Mouse (Mus musculus) midbrain, embryonic 15.5 days (tissue): ENCODE measurements around the gene Rapgef3. TPM values are rescaled to one million over a fixed set of nuclear protein-coding genes. Genes with fewer than 3 reads are reported as not detected.

Experiments
- ATAC-seq: fragments of 200-750 bp; cut with Nextera tagmentation; replicated peaks from 2 replicates; pipeline ENCODE4 v1.8.0; 2017; ENCODE audit warnings: moderate TSS enrichment
- H3K27ac ChIP-seq: fragments of 300-500 bp; sonication (generic); 2 replicates; pipeline ENCODE4 v1.5.1; 2015; ENCODE audit warnings: mild to moderate bottlenecking, inconsistent platforms
- H3K27me3 ChIP-seq: fragments of 300-500 bp; sonication (generic); replicated peaks from 2 replicates; pipeline ENCODE4 v1.6.1; 2015; ENCODE audit warnings: inconsistent platforms
- H3K36me3 ChIP-seq: fragments of 300-500 bp; sonication (generic); replicated peaks from 2 replicates; pipeline ENCODE4 v1.6.1; 2015; ENCODE audit warnings: inconsistent platforms
- H3K4me1 ChIP-seq: fragments of 300-500 bp; sonication (generic); 2 replicates; pipeline ENCODE4 v1.6.1; 2015; ENCODE audit warnings: inconsistent platforms
- H3K4me2 ChIP-seq: fragments of 300-500 bp; sonication (generic); 2 replicates; pipeline ENCODE4 v1.6.1; 2015; ENCODE audit warnings: inconsistent platforms, mild to moderate bottlenecking, moderate library complexity
- H3K4me3 ChIP-seq: fragments of 300-500 bp; sonication (generic); 2 replicates; pipeline ENCODE4 v1.5.1; 2015; ENCODE audit warnings: mild to moderate bottlenecking, inconsistent platforms
- H3K9ac ChIP-seq: fragments of 300-500 bp; sonication (generic); 2 replicates; pipeline ENCODE4 v1.6.1; 2015; ENCODE audit warnings: mild to moderate bottlenecking, inconsistent platforms
- H3K9me3 ChIP-seq: fragments of 300-500 bp; sonication (generic); 2 replicates; pipeline ENCODE4 v1.6.1; 2016; ENCODE audit warnings: inconsistent platforms
- WGBS: fragments of 180-500 bp; shearing (Covaris S2); methylation state at CpG from one replicate; pipeline ENCODE4 v1.1.7; 2015; ENCODE audit warnings: mixed read lengths; 5-methylcytosine and 5-hydroxymethylcytosine counted together
- polyA plus RNA-seq: library from polyadenylated mRNA; unstranded; fragments of >200 nt; fragmentation: Nextera tagmentation; extraction: Ambion mirVana; gene quantifications from 2 replicates; pipeline ENCODE4 v1.2.1, GENCODE M21; 2015

Rapgef3 gene
- polyA plus RNA-seq, 1 experiment from 2014 or later: 15.4 TPM

- Histone ChIP-seq H3K9me3 (no peaks in the 10 kb centered on the region), H3K36me3 (no peaks in the 10 kb centered on the region), H3K4me2 (no peak overlapping the region), H3K4me1 (no peaks in the 10 kb centered on the region), H3K4me3 (no peak overlapping the region), H3K9ac (no peak overlapping the region), H3K27ac (no peak overlapping the region), H3K27me3 (no peaks in the 10 kb centered on the region)
- 80% methylated on average over 6 of the region's 6 CpGs for WGBS
- no peak for ATAC-seq
Measured at GRCm38 (mm10) chr15:97725198-97725785, 42.5 kb downstream of the Rapgef3 start.

DNA sequence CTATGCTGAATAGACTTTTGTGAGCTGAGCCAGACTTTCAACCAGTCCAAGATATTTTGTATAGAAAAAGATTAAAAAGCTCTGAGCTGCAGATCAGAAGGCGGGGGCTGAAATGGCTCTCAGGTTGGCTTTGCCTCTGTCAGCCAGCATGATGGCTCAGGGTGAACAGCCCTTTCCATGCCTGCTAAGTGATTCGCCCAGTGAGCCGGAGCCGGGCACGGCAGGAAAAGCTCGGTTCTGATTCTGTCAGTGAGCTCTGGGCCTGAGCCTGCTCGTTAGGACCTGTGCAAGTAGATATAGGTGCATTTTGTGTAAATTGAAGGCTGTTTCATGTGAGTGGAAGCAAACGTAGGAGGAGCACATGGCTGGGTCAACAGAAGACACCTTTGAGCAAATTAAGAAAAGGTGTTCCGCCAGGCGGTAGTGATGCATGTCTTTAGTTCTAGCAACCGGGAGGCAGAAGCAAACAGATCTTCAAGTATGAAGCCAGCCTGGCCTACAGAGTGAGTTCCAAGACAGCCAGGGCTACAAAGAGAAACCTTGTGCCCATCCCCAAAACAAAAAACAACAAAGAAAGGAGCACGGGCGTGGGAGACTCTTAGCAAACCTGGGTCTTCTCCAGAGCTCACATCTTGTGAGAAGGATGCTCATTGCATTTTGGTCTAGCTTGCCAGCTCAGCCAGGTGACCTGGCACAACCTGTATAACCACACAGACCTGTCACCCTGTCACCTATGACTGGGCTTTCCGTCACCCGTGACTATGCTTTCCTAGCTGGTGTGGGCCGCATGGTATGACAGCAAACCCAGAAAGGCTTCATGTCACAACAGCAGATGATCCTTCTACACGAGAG lies 43.2 kb downstream of the Rapgef3 start:
- no peak overlapping the region for H3K27ac ChIP-seq
- no peak for ATAC-seq
- WGBS: 86% methylated on average over 17 of the region's 17 CpGs

DNA sequence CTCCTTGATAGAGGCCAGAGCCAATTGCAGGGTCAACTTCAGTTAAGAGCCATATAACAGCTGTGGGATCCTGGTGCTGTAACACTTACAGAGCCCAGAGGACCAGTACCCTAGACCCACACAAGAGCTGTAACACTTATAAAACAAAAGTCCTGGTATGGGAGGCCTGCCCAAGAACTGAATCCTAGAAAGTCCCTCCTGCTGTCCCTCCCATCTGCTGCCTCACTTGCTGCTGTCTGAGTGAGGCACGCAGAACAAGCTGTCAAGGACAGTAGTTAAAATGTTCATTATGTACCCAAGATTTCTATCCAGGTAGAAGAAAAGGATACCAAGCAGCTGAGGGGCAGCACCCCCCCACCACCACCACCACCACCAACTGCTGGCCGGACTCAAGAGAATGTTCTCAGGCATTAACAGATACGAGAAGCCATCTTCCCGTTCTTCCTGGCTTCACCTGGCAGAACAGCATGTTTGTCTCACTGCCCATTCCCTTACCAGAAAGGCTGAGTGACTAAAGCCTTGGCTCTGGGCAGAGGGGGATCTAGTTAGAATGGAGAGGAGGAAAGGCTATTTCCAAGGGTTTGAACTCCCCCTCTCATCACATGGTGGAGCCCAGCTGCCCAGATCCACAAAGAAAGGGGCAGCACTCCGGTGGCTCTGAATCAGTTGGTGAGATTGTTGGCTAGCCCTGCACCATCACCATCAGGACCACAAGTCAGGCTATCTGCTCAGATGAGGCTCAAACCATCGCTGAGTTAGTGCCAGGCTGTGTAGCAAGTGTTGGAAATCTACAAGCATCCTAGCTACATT lies 44.0 kb downstream of the Rapgef3 start:
- no peak for ATAC-seq
- no peak overlapping the region for H3K9ac ChIP-seq
- no peak overlapping the region for H3K4me2 ChIP-seq
- 89% methylated on average over 6 of the region's 6 CpGs for WGBS
- no peaks in the 10 kb centered on the region for H3K9me3 ChIP-seq
- no peak overlapping the region for H3K4me3 ChIP-seq
- H3K27ac ChIP-seq: no peak overlapping the region
- H3K4me1 ChIP-seq: no peaks in the 10 kb centered on the region
- no peaks in the 10 kb centered on the region for H3K27me3 ChIP-seq
- H3K36me3 ChIP-seq: no peaks in the 10 kb centered on the region

More for the DNA sequence above, 43.2 kb downstream of the Rapgef3 start:
- Histone ChIP-seq H3K9ac (no peak overlapping the region), H3K4me1 (no peaks in the 10 kb centered on the region), H3K4me3 (no peak overlapping the region), H3K9me3 (no peaks in the 10 kb centered on the region), H3K27me3 (no peaks in the 10 kb centered on the region), H3K36me3 (no peaks in the 10 kb centered on the region), H3K4me2 (no peak overlapping the region)

DNA sequence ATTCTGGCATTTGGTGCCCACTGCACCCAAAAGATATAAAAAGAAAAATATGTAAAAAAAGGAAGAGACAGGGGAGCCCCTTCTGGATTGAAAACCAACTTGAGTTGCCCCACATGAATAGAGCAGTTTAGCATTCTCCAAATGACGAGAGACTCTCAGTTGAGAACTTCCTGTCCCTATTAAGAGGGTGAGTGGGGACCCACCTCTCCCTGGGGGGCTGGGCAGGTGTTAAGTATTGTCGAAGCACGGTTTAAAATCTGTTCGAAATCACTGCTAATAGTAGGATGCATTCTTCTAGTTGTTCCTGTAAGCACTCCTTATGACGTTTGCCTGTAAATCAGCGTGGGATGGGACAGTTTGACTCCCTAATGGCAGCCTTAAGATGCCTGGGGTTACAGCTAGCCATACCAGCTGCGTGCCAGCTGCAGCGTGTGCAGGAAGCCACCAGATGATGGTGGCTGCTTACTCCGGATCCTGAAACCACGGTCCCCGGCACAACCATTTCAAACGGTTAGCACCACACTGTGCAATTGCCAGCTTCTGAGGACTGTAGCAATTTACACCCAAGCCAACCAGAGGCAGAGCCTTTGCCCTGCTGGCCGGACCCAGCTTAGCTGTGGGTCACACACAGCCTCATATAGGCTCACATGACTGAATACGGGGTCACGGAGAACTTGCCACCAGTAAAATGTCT lies 46.6 kb downstream of the Rapgef3 start:
- Histone ChIP-seq H3K27me3 (no peaks in the 10 kb centered on the region), H3K9ac (no peak overlapping the region), H3K4me2 (no peak overlapping the region), H3K9me3 (no peaks in the 10 kb centered on the region), H3K4me3 (no peak overlapping the region), H3K36me3 (no peaks in the 10 kb centered on the region), H3K4me1 (peaks cover 3% of the 10 kb centered on the region; the same call in 1 of the 2 replicates), H3K27ac (no peak overlapping the region)
- 83% methylated on average over 15 of the region's 15 CpGs for WGBS
- ATAC-seq: no peak

DNA sequence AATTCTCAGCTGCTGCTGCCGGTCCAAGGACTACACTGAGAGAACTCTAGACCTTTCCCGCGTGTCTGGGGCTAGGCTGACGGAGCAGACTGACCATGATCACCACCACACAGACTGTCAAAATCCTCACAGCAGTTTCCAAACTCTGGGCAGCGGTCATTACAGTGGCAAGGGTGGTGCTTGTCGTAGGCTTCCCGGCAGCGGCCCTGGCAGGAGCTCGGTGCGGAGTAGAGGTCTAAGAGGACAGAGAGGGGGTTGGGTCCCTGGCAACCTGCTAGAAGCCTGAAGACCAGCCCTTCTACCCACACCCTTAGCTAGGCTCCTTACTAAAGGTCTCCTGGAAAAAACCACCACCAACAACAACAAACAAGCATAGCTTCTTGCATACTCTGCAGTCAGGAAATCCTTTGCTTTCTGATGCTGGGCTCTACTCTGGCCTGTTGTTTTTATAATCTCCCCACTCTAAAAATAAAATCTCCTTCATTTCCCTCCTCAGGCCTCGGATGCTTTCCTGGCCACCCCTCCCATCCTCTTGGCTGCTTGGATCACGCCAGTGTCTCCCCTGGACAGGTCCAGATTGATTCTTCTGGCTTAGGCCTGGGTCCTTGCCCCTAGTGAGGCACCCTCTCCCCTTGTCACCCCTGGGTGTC lies 47.6 kb downstream of the Rapgef3 start:
- Histone ChIP-seq H3K4me1 (peaks cover 3% of the 10 kb centered on the region; the same call in 1 of the 2 replicates), H3K9me3 (no peaks in the 10 kb centered on the region), H3K27ac (no peak overlapping the region), H3K27me3 (no peaks in the 10 kb centered on the region), H3K36me3 (no peaks in the 10 kb centered on the region), H3K9ac (no peak overlapping the region), H3K4me2 (no peak overlapping the region), H3K4me3 (no peak overlapping the region)
- ATAC-seq: no peak
- 78% methylated on average over 12 of the region's 12 CpGs for WGBS

DNA sequence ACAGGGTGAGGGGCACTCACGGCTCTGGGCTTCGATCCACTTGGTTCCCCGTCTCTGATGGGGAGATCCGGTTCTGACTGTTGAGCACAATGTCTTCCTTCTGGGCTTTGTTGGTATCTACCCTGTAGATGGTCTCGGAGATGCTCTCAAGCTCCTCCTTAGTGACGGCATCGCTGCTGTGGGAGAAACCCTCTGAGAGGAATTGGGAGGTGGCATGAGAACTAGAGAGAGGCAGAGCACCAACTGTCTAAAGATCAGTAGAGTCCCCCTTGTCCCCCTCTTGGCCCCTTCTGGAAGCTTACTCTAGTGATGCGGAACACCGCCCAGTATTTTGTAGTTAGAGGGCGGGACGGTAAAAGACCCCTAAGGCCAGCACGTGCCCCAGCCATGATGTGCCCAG lies 48.3 kb downstream of the Rapgef3 start:
- Histone ChIP-seq H3K9ac (no peak overlapping the region), H3K4me3 (no peak overlapping the region), H3K9me3 (no peaks in the 10 kb centered on the region), H3K27me3 (no peaks in the 10 kb centered on the region), H3K4me1 (peaks cover 3% of the 10 kb centered on the region; the same call in 1 of the 2 replicates), H3K4me2 (no peak overlapping the region), H3K36me3 (no peaks in the 10 kb centered on the region), H3K27ac (no peak overlapping the region)
- ATAC-seq: no peak
- WGBS: 87% methylated on average over 12 of the region's 12 CpGs

DNA sequence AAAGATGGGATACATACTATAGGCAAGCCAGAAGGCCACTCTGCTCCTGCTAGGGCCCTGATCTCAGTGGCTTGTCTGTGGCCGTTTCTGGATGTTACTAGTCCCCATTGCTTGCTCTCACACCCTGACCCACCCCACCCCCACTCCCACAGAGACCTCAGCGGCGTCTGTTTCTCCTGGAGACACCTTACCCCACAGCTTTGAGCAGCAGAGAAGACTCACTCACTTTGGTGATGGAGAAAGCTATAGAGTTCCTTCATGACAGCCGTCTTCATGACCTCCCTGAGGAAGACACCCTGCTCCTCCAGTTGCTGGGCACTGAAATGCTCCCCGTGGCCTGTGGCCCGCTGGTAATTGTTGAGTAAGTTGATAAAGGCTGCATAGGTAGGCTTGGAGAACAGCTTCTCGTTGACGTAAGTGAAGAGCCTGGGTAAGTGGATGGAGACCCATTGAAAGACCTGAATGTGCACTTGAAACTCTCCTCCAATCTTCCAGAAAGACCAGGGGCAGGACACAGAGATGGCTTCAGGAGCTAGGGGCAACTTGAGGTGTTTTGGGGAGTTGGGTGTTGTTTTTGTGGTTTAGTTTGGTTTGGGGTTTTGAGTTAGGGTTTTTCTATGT lies 49.1 kb downstream of the Rapgef3 start:
- H3K27ac ChIP-seq: no peak overlapping the region
- no peaks in the 10 kb centered on the region for H3K27me3 ChIP-seq
- H3K9me3 ChIP-seq: no peaks in the 10 kb centered on the region
- peaks cover 3% of the 10 kb centered on the region; the same call in 1 of the 2 replicates for H3K4me1 ChIP-seq
- no peak overlapping the region for H3K4me3 ChIP-seq
- H3K4me2 ChIP-seq: no peak overlapping the region
- ATAC-seq: no peak
- WGBS: 86% methylated on average over 8 of the region's 8 CpGs
- H3K36me3 ChIP-seq: no peaks in the 10 kb centered on the region
- no peak overlapping the region for H3K9ac ChIP-seq

DNA sequence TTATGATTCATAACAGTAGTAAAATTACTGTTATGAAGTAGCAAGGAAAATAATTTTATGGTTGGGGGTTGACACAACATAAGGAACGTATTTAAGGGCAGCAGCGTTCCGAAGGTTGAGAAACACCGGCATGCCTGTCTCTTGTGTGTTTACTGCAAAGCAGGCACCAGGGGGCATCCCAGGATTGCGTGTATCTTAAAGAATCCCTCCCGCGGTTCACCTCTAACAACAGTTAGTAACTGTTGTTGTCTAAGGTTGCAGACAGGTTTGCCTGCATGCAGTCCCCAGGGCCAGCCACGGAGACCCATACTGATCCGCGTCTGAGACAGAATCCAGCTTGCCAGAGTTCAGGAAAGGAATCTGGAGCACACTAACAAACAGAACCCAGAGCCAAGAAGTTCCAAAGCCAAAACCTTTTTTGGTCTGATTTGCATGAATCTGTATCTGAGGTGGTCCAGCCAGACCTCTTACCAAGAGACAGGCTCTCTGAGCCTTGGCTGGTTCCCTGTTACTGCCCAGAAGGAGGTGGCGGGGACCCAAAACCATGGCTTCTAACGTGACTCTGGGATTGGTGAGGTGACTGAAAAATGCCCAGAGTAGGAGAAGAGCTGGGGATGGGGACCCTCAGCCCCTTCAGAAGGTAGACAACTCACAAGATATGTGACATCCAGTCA lies 49.8 kb downstream of the Rapgef3 start:
- no peak overlapping the region for H3K9ac ChIP-seq
- no peaks in the 10 kb centered on the region for H3K9me3 ChIP-seq
- no peak for ATAC-seq
- no peaks in the 10 kb centered on the region for H3K27me3 ChIP-seq
- peaks cover 3% of the 10 kb centered on the region; the same call in 1 of the 2 replicates for H3K4me1 ChIP-seq
- no peak overlapping the region for H3K4me2 ChIP-seq
- H3K36me3 ChIP-seq: no peaks in the 10 kb centered on the region
- no peak overlapping the region for H3K27ac ChIP-seq
- H3K4me3 ChIP-seq: no peak overlapping the region
- WGBS: 27% methylated on average over 12 of the region's 12 CpGs

DNA sequence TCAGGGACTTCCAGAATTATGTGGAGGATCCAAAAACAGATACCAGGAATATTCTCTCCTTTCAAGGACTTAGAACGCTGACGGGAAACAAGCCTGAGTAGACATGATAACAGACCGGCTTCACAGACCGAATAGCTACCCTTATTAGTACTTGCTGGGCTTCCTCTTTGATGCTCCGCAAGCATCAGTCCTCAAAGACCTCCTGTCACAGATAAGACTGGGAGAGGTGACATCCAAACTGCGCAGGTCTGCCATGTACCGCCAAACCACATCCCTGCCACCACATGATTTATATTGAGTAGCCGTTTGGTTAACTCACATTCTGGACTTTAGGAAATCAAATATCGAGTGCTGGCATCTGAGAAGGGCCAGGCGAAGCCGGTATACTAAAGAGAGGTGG lies 51.0 kb downstream of the Rapgef3 start:
- WGBS: 94% methylated on average over 11 of the region's 11 CpGs
- Histone ChIP-seq H3K9ac (no peak overlapping the region), H3K9me3 (no peaks in the 10 kb centered on the region), H3K4me2 (no peak overlapping the region), H3K4me1 (peaks cover 3% of the 10 kb centered on the region; the same call in 1 of the 2 replicates), H3K36me3 (no peaks in the 10 kb centered on the region), H3K27ac (no peak overlapping the region), H3K27me3 (no peaks in the 10 kb centered on the region), H3K4me3 (no peak overlapping the region)
- no peak for ATAC-seq

- Histone ChIP-seq H3K27ac (no peak overlapping the region), H3K4me2 (no peak overlapping the region), H3K4me3 (no peak overlapping the region), H3K9ac (no peak overlapping the region), H3K36me3 (no peaks in the 10 kb centered on the region), H3K4me1 (peaks cover 3% of the 10 kb centered on the region; the same call in 1 of the 2 replicates), H3K27me3 (no peaks in the 10 kb centered on the region), H3K9me3 (no peaks in the 10 kb centered on the region)
- 94% methylated on average over 1 of the region's 1 CpGs for WGBS
- no peak for ATAC-seq
Measured at GRCm38 (mm10) chr15:97715734-97716133, 52.0 kb downstream of the Rapgef3 start.

DNA sequence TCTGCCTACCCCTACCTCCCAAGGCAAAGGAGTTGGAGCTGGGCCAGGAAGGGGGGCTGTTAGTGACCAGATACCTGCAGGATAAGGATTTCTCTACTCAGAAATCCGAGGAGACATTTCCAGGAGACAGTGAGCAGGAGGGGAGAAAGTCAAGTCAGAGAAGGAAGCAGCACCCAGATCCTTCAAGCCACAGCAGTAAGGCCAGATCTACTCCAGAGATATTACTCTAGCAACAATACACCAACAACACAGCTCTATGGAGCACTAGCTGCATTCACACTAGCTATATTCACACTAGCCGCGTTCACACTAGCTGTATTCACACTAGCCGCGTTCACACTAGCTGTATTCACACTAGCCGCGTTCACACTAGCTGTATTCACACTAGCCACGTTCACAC lies 52.7 kb downstream of the Rapgef3 start:
- H3K36me3 ChIP-seq: no peaks in the 10 kb centered on the region
- H3K27ac ChIP-seq: no peak overlapping the region
- H3K9ac ChIP-seq: no peak overlapping the region
- WGBS: 92% methylated on average over 8 of the region's 8 CpGs
- no peaks in the 10 kb centered on the region for H3K9me3 ChIP-seq
- H3K4me1 ChIP-seq: peaks cover 3% of the 10 kb centered on the region; the same call in 1 of the 2 replicates
- H3K4me2 ChIP-seq: no peak overlapping the region
- no peaks in the 10 kb centered on the region for H3K27me3 ChIP-seq
- H3K4me3 ChIP-seq: no peak overlapping the region
- no peak for ATAC-seq
